Mouse (Mus musculus): Measurements from ENCODE around the gene Dld. TPM values are rescaled to one million over a fixed set of nuclear protein-coding genes. Genes with fewer than 3 reads are reported as not detected.
A peak's percentile ranks its signal among the peaks of the same experiment; 100 is the strongest.

Dld gene
- polyA plus RNA-seq, 1 experiment from 2014 or later = 71.4 TPM

DNA sequence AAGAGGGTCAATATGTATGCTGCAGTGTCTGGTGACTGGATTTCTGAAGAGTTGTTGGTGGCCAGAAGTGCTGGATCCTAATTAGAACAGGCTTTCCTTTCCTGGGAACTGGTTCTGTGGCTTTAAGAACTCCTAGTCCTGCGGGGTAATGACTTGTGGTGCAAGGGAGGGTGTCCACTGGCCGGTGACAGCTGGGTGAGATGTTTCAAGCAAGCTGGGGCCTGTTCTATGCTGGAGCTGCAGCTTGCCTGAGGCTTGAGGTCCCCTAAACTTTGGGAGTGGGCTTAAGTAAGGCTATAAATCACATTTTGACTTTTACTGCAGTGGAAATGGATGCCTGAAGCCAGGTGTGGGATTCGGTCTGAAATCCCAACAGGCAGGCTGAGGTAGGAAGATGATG is 55.7 kb downstream of the Dld start:
- Histone ChIP-seq H3K4me2 (replicated peaks; ENCODE audit: low read depth, low read length) (no peak overlapping the region), H3K9ac (replicated peaks; ENCODE audit: low read depth) (no peak overlapping the region), H3K36me3 (ENCODE audit: insufficient read depth, low read length) (peaks cover 14% of the 10 kb centered on the region; the same call in 1 of the 2 replicates), H3K27me3 (replicated peaks; ENCODE audit: insufficient read depth, low read length) (no peaks in the 10 kb centered on the region), H3K9me3 (ENCODE audit: low read length) (no peaks in the 10 kb centered on the region), H3K27ac (ENCODE audit: low read length) (peak overlapping the region; percentile 64), H3K4me3 (ENCODE audit: low read depth, low read length) (no peak overlapping the region), H3K4me1 (ENCODE audit: insufficient read depth, low read depth, low read length) (peaks cover 2% of the 10 kb centered on the region; the same call in 1 of the 2 replicates)
- ATAC-seq (peak; percentile 56), DNase-seq (ENCODE audit: low spot score) (peak; percentile 75)
- 41% methylated on average over 3 of the region's 3 CpGs for WGBS
- TF ChIP-seq EP300 (IDR thresholded peaks at IDR 0.05) (no peak), CTCF (IDR thresholded peaks at IDR 0.05) (no peak)

DNA sequence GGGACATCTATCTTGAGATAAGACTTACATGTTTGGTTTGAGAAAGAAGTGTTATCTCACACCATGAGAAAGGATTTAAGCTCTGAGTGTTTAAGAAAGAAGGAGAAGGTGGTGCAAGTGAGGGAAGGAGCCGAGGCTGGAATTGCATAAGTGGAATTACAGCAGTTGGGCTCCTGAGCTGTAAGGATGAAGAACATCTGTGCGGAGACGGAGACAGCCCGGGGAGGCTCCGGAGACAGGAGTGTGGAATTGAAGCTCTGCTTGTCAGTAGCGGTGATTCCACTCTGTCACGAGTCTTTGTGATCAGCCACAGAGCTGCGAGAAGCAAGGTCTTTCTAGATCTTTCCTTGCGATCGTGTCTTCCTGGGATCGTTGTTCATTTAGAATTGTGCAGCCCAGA is 56.3 kb downstream of the Dld start:
- Histone ChIP-seq H3K9ac (replicated peaks; ENCODE audit: low read depth) (no peak overlapping the region), H3K9me3 (ENCODE audit: low read length) (no peaks in the 10 kb centered on the region), H3K4me1 (ENCODE audit: insufficient read depth, low read depth, low read length) (peaks cover 2% of the 10 kb centered on the region; the same call in 1 of the 2 replicates), H3K4me3 (ENCODE audit: low read depth, low read length) (no peak overlapping the region), H3K4me2 (replicated peaks; ENCODE audit: low read depth, low read length) (no peak overlapping the region), H3K36me3 (ENCODE audit: insufficient read depth, low read length) (peaks cover 9% of the 10 kb centered on the region; the same call in 1 of the 2 replicates), H3K27ac (ENCODE audit: low read length) (peak overlapping the region; percentile 64), H3K27me3 (replicated peaks; ENCODE audit: insufficient read depth, low read length) (no peaks in the 10 kb centered on the region)
- WGBS = 56% methylated on average over 11 of the region's 11 CpGs
- ATAC-seq (peak; percentile 67), DNase-seq (ENCODE audit: low spot score) (peak; percentile 76)
- TF ChIP-seq CTCF (IDR thresholded peaks at IDR 0.05) (no peak), EP300 (IDR thresholded peaks at IDR 0.05) (no peak)

DNA sequence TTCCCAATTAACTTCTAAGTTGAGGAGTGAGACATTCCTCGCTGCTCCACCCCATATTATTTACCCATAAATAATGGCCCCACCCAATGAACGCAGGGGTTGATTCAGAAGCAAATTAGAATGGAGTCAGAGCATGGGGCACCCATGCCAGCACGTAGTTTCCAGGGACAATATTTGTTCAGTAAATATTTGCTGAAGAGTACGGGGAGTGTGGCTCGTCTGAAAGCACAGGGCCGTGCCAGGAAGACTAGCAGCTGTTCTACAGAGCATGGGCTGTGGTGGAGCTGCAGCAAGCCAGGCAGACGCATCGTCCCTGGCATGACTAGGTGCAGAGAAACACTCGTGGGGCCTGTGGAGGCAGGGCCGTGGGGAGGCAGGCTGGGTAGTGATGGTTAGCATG is 56.7 kb downstream of the Dld start:
- Histone ChIP-seq H3K4me1 (ENCODE audit: insufficient read depth, low read depth, low read length) (peaks cover 2% of the 10 kb centered on the region; the same call in 1 of the 2 replicates), H3K27ac (ENCODE audit: low read length) (peak overlapping the region; percentile 64; the same call in 1 of the 2 replicates), H3K9me3 (ENCODE audit: low read length) (no peaks in the 10 kb centered on the region), H3K4me2 (replicated peaks; ENCODE audit: low read depth, low read length) (no peak overlapping the region), H3K36me3 (ENCODE audit: insufficient read depth, low read length) (peaks cover 7% of the 10 kb centered on the region; the same call in 1 of the 2 replicates), H3K4me3 (ENCODE audit: low read depth, low read length) (no peak overlapping the region), H3K9ac (replicated peaks; ENCODE audit: low read depth) (no peak overlapping the region), H3K27me3 (replicated peaks; ENCODE audit: insufficient read depth, low read length) (no peaks in the 10 kb centered on the region)
- TF ChIP-seq CTCF (IDR thresholded peaks at IDR 0.05) (no peak), EP300 (IDR thresholded peaks at IDR 0.05) (0 out of 2 replicates have a peak, but pooled peaks have one; percentile 8)
- peak; percentile 77 for DNase-seq (ENCODE audit: low spot score)
- ATAC-seq = peak; percentile 75
- WGBS = 21% methylated on average over 10 of the region's 10 CpGs

DNA sequence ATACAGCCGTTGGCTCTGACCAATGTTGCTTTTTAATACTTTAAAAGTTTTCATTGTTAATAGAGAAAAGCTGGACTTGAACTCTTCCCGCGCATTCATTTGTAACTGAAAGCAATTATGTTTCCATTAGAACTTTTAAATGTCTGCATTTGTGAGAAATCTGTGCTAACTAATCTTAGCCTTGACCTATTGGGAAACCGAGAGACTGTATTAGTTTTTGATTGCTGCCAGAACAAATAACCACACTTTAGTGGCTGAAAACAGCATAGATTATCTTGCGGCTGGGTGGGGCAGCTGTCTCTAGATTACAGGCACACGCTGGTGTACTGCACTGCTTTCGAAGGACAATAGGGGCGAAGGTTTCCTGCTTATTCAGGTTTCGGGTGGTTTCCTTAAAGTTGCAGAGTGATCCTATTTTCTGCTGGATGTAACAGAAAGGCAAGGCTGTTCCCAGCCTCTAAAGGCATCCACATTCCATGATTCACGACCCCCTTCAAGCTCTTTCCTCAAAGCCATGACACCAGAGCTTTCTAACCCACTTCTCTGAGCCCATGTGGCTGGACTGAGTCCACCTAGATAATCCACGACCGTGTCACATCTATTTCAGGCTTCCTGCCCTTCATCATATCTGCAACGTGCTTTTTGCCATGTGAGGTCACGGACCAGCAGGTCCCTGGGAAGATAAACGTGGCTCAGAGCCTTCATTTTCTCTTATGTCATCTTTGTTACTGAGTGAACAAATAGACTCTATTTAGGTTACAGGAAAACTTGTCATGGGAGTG is 57.7 kb downstream of the Dld start:
- Histone ChIP-seq H3K4me1 (ENCODE audit: insufficient read depth, low read depth, low read length) (peaks cover 2% of the 10 kb centered on the region; the same call in 1 of the 2 replicates), H3K9me3 (ENCODE audit: low read length) (no peaks in the 10 kb centered on the region), H3K4me2 (replicated peaks; ENCODE audit: low read depth, low read length) (no peak overlapping the region), H3K27me3 (replicated peaks; ENCODE audit: insufficient read depth, low read length) (no peaks in the 10 kb centered on the region), H3K36me3 (ENCODE audit: insufficient read depth, low read length) (peaks cover 11% of the 10 kb centered on the region; the same call in 1 of the 2 replicates), H3K27ac (ENCODE audit: low read length) (no peak overlapping the region), H3K4me3 (ENCODE audit: low read depth, low read length) (no peak overlapping the region), H3K9ac (replicated peaks; ENCODE audit: low read depth) (no peak overlapping the region)
- TF ChIP-seq EP300 (IDR thresholded peaks at IDR 0.05) (no peak), CTCF (IDR thresholded peaks at IDR 0.05) (no peak)
- ATAC-seq (no peak), DNase-seq (ENCODE audit: low spot score) (no peak)
- WGBS = 58% methylated on average over 15 of the region's 15 CpGs

DNA sequence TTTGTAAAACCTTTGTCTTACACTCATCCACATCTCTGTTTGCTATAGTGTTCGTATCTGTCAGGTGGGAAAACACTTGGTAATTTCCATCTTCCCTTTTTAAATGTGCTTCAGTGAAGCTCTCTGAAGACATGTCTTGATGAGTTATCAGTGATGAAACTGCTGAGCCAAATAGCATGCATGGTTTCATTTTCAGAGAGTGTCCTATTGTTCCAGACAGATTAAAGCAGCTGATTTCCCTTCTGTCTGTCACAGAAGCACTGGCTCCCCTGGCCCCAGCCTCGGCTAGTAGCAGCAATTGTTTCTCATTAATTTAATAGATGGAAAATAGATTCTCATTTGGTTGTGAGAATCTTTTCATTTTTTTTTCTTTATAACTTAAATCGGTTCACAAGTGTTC is 60.3 kb downstream of the Dld start:
- no peaks in the 10 kb centered on the region for H3K9me3 ChIP-seq (ENCODE audit: low read length)
- no peak overlapping the region for H3K9ac ChIP-seq (replicated peaks; ENCODE audit: low read depth)
- H3K27me3 ChIP-seq (replicated peaks; ENCODE audit: insufficient read depth, low read length) = no peaks in the 10 kb centered on the region
- ATAC-seq = no peak
- H3K4me3 ChIP-seq (ENCODE audit: low read depth, low read length) = no peak overlapping the region
- peaks cover 24% of the 10 kb centered on the region; the same call in 1 of the 2 replicates for H3K36me3 ChIP-seq (ENCODE audit: insufficient read depth, low read length)
- 80% methylated on average over 3 of the region's 3 CpGs for WGBS
- no peak overlapping the region for H3K27ac ChIP-seq (ENCODE audit: low read length)
- no peak for DNase-seq (ENCODE audit: low spot score)
- no peak overlapping the region for H3K4me2 ChIP-seq (replicated peaks; ENCODE audit: low read depth, low read length)
- peaks cover 2% of the 10 kb centered on the region; the same call in 1 of the 2 replicates for H3K4me1 ChIP-seq (ENCODE audit: insufficient read depth, low read depth, low read length)
- TF ChIP-seq EP300 (IDR thresholded peaks at IDR 0.05) = no peak
- TF ChIP-seq CTCF (IDR thresholded peaks at IDR 0.05) = no peak

DNA sequence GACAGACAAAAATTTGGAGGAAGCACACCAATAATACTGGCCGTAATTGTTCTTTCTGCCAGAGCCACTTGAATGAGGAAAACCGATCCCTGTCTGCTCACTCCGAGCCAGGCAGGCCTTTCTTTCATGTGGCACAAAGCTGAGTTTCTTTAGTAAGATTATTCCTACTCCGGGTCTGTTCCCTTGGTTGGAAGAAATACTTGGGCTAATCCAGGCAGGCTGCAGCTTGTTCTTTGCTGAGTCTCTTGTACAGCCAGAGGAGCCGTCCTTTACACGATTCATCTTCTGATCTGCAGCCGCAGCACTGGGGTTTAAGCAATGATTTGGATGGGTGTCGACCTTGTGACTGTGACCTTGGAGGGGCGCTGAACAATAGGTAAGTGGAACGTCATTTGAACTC is 62.2 kb downstream of the Dld start:
- no peak for ATAC-seq
- TF ChIP-seq CTCF (IDR thresholded peaks at IDR 0.05) (no peak), EP300 (IDR thresholded peaks at IDR 0.05) (no peak)

More for the DNA sequence above, 62.2 kb downstream of the Dld start:
- Histone ChIP-seq H3K36me3 (ENCODE audit: insufficient read depth, low read length) (peaks cover 33% of the 10 kb centered on the region; the same call in 1 of the 2 replicates), H3K27me3 (replicated peaks; ENCODE audit: insufficient read depth, low read length) (no peaks in the 10 kb centered on the region), H3K9me3 (ENCODE audit: low read length) (no peaks in the 10 kb centered on the region), H3K4me3 (ENCODE audit: low read depth, low read length) (no peak overlapping the region), H3K27ac (ENCODE audit: low read length) (no peak overlapping the region), H3K4me2 (replicated peaks; ENCODE audit: low read depth, low read length) (no peak overlapping the region), H3K9ac (replicated peaks; ENCODE audit: low read depth) (no peak overlapping the region), H3K4me1 (ENCODE audit: insufficient read depth, low read depth, low read length) (no peaks in the 10 kb centered on the region)
- DNase-seq (ENCODE audit: low spot score) = no peak
- WGBS = 95% methylated on average over 10 of the region's 10 CpGs

Data from lung, postnatal 0 days (tissue).